Mouse (Mus musculus): ENCODE results near the gene Slc22a3.

Slc22a3 gene

GRCm38 (mm10) chr17:12409346-12409944 is 98.1 kb downstream of the Slc22a3 start:
- DNase-seq (ENCODE audit: low read depth, low spot score): peak; percentile 18

DNA sequence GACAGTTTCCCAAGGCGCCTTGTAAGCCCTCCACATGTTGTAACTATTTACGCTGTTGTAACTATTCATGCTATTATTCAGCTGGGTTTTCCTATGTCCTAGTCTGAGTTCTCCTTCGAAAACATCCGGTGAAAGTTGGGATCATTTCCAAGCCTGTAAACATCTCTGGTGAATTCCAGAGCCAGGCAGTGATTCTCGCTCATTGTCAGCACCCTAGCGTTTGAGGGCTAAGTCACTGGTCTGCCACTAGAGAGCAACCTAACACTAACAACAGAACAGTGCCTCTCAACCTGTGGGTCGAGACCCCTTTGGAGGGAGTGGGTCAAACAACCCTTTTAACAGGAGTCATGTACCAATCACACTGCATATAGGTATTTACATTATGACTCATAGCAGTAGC is 104.1 kb downstream of the Slc22a3 start:
- peak; percentile 8 for DNase-seq (ENCODE audit: low read depth, low spot score)

GRCm38 (mm10) chr17:12396163-12396677 is 111.3 kb downstream of the Slc22a3 start:
- no peak for DNase-seq (ENCODE audit: low read depth, low spot score)

DNA sequence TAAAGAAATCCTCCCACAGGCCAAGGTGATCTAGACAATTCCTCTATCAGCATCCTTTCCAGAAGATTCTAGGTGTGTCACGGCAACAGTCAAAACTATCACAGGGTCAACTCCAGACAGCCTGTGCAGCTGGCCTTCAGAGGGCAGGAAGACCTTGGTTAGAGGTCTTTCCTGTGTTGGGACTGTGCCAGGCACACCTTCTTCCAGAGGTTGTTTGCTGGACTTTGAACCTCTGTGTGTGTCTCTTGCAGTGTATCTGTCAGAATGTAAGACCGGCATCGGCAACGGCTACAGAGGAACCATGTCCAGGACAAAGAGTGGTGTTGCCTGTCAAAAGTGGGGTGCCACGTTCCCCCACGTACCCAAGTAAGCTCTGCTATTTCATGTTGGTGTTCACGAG is 119.3 kb downstream of the Slc22a3 start:
- DNase-seq (ENCODE audit: low read depth, low spot score): no peak

- no peak for DNase-seq (ENCODE audit: low read depth, low spot score)
Observed at GRCm38 (mm10) chr17:12387781-12388180, 119.7 kb downstream of the Slc22a3 start.

GRCm38 (mm10) chr17:12385049-12385794 is 122.3 kb downstream of the Slc22a3 start:
- no peak for DNase-seq (ENCODE audit: low read depth, low spot score)

DNA sequence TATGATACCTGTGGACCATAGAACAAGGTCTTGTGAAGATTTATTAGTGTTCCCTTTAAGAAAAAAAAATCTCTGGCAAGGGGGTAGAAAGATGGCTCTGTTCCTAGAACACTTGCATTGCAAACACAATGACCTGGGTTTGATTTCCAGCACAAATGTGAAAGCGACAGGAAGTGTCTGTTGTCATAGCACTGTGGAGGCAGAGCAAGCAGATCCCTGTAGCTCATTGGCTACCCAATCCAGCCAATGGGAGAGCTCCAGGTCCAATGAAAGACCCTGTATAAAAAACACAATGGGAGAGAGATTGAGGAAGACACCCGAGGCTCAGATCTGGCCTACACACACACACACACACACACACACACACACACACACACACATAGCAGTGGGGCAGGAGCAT is 125.0 kb downstream of the Slc22a3 start:
- peak; percentile 69 for DNase-seq (ENCODE audit: low read depth, low spot score)

DNA sequence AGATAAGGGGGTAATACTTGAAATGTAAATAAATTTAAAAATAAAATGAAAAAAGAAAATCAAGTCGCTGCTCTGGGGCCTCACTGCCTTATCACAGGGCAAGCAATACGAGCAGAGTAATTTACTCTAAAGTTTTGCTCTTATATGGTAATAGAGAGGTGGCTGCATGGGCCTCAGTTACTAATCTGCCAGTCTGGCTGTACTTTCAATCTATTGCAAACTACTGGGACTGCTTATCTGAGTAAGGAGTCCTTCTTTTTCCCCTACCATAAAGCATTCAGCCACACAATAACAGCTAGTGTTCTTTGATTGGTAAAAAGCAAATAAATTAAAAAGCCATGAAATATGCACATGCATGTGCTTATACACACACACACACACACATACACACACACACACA is 125.9 kb downstream of the Slc22a3 start:
- no peak for DNase-seq (ENCODE audit: low read depth, low spot score)

- DNase-seq (ENCODE audit: low read depth, low spot score): no peak
Observed at GRCm38 (mm10) chr17:12380287-12380686, 127.2 kb downstream of the Slc22a3 start.

- no peak for DNase-seq (ENCODE audit: low read depth, low spot score)
Observed at GRCm38 (mm10) chr17:12377981-12378705, 129.4 kb downstream of the Slc22a3 start, which contains the start of gene Plg. Gene Plg, plus strand, starts transcription at chr17:12378608.

GRCm38 (mm10) chr17:12373601-12374144 is 133.8 kb downstream of the Slc22a3 start:
- no peak for DNase-seq (ENCODE audit: low read depth, low spot score)

GRCm38 (mm10) chr17:12372021-12372420 is 135.5 kb downstream of the Slc22a3 start:
- DNase-seq (ENCODE audit: low read depth, low spot score): peak; percentile 84

- DNase-seq (ENCODE audit: low read depth, low spot score): peak; percentile 37
Observed at GRCm38 (mm10) chr17:12371310-12371925, 136.1 kb downstream of the Slc22a3 start.

GRCm38 (mm10) chr17:12370289-12370688 is 137.2 kb downstream of the Slc22a3 start:
- no peak for DNase-seq (ENCODE audit: low read depth, low spot score)

DNA sequence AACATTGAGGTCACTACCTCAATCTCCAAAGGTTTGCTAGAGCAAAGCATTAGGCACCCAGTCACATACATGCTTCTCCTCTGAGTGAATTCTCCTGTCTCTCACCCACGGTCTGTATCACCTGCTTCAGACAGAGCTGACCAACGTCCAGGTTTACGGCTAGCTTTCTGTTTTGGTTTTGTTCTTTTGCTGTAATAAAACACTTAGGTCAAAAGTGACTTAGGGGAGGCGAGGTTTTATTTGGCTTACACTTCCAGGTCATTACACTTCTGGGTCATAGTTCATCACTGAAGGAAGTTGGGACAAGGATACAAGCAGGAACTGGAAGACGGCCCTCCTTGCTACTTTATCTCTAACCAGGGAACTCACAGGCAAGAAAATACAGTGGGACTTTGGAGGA is 138.1 kb downstream of the Slc22a3 start:
- DNase-seq (ENCODE audit: low read depth, low spot score): no peak

Measured in brain, adult 2 months (tissue).